Mouse (Mus musculus) c-Kit-positive CD71-positive TER-119-negative erythroid progenitor cells, embryonic 14.5 days (primary cell): Measurements from ENCODE around the gene Slco4a1.

ENCODE experiments used
- DNase-seq: peaks from one replicate; pipeline ENCODE4 v3.0.0-alpha.2; 2013; ENCODE audit warnings: low read depth

The Slco4a1 gene

GRCm38 (mm10) chr2:180501217-180501967 is 45.3 kb downstream of the Slco4a1 start:
- no peak for DNase-seq

- DNase-seq = no peak
Measured at GRCm38 (mm10) chr2:180506281-180506680, 50.2 kb downstream of the Slco4a1 start.

- DNase-seq = no peak
Measured at GRCm38 (mm10) chr2:180508455-180509115, 52.5 kb downstream of the Slco4a1 start.

GRCm38 (mm10) chr2:180510867-180511266 is 54.8 kb downstream of the Slco4a1 start:
- DNase-seq = no peak

- DNase-seq = no peak
Measured at GRCm38 (mm10) chr2:180511875-180512661, 56.0 kb downstream of the Slco4a1 start.

GRCm38 (mm10) chr2:180513019-180513418 is 57.0 kb downstream of the Slco4a1 start:
- DNase-seq = no peak

GRCm38 (mm10) chr2:180513835-180514234 is 57.8 kb downstream of the Slco4a1 start:
- DNase-seq = no peak

GRCm38 (mm10) chr2:180521437-180522221 is 65.6 kb downstream of the Slco4a1 start:
- DNase-seq = no peak

GRCm38 (mm10) chr2:180522825-180523224 is 66.8 kb downstream of the Slco4a1 start:
- no peak for DNase-seq
